Mouse (Mus musculus) cerebral cortex, adult 2 months (tissue): ENCODE results near the gene Gm20388.

Source experiments
- WGBS: fragments of 180-500 bp; shearing (Covaris S2); methylation state at CpG from one replicate; pipeline ENCODE4 v1.1.7; 2018; 5-methylcytosine and 5-hydroxymethylcytosine counted together

Gm20388 gene

GRCm38 (mm10) chr8:121557746-121558145 is 1647.1 kb downstream of the Gm20388 start:
- WGBS, result 93% methylated on average over 11 of the region's 11 CpGs

GRCm38 (mm10) chr8:121558538-121558937 is 1647.9 kb downstream of the Gm20388 start:
- WGBS, result 90% methylated on average over 16 of the region's 16 CpGs

GRCm38 (mm10) chr8:121559801-121560200 is 1649.2 kb downstream of the Gm20388 start:
- WGBS, result 94% methylated on average over 12 of the region's 12 CpGs

GRCm38 (mm10) chr8:121560432-121561100 is 1649.9 kb downstream of the Gm20388 start:
- 91% methylated on average over 7 of the region's 7 CpGs for WGBS

- WGBS, result 38% methylated on average over 16 of the region's 16 CpGs
Measured at GRCm38 (mm10) chr8:121561636-121562345, 1651.2 kb downstream of the Gm20388 start.

- WGBS, result 47% methylated on average over 9 of the region's 9 CpGs
Measured at GRCm38 (mm10) chr8:121562941-121563351, 1652.3 kb downstream of the Gm20388 start.

GRCm38 (mm10) chr8:121563701-121564100 is 1653.1 kb downstream of the Gm20388 start:
- WGBS, result 74% methylated on average over 6 of the region's 6 CpGs

- WGBS, result 70% methylated on average over 6 of the region's 6 CpGs
Measured at GRCm38 (mm10) chr8:121568321-121568720, 1657.7 kb downstream of the Gm20388 start.

- WGBS, result 64% methylated on average over 21 of the region's 21 CpGs
Measured at GRCm38 (mm10) chr8:121570335-121570734, 1659.7 kb downstream of the Gm20388 start.

GRCm38 (mm10) chr8:121570801-121571200 is 1660.2 kb downstream of the Gm20388 start:
- 65% methylated on average over 17 of the region's 17 CpGs for WGBS

- WGBS, result 83% methylated on average over 7 of the region's 7 CpGs
Measured at GRCm38 (mm10) chr8:121572121-121572520, 1661.5 kb downstream of the Gm20388 start.

- WGBS, result 19% methylated on average over 3 of the region's 3 CpGs
Measured at GRCm38 (mm10) chr8:121573275-121573674, 1662.6 kb downstream of the Gm20388 start.

- WGBS, result 74% methylated on average over 3 of the region's 3 CpGs
Measured at GRCm38 (mm10) chr8:121575661-121576060, 1665.0 kb downstream of the Gm20388 start.

- 1% methylated on average over 41 of the region's 44 CpGs for WGBS
Measured at GRCm38 (mm10) chr8:121577751-121578675, 1667.4 kb downstream of the Gm20388 start.

- 1% methylated on average over 62 of the region's 63 CpGs for WGBS
Measured at GRCm38 (mm10) chr8:121578676-121579451, 1668.2 kb downstream of the Gm20388 start, which contains the start of gene Fbxo31. Gene Fbxo31, minus strand, starts transcription at chr8:121578806.

GRCm38 (mm10) chr8:121580465-121580864 is 1669.8 kb downstream of the Gm20388 start:
- whole genome bisulfite sequencing, result 48% methylated on average over 9 of the region's 9 CpGs

- 31% methylated on average over 8 of the region's 8 CpGs for WGBS
Measured at GRCm38 (mm10) chr8:121583653-121584052, 1673.0 kb downstream of the Gm20388 start.

- 38% methylated on average over 13 of the region's 13 CpGs for WGBS
Measured at GRCm38 (mm10) chr8:121584730-121585129, 1674.1 kb downstream of the Gm20388 start.

- under 1% methylated on average over 47 of the region's 47 CpGs for WGBS
Measured at GRCm38 (mm10) chr8:121585159-121585825, 1674.7 kb downstream of the Gm20388 start.

GRCm38 (mm10) chr8:121588750-121589149 is 1678.1 kb downstream of the Gm20388 start:
- WGBS, result 85% methylated on average over 4 of the region's 4 CpGs
